9 mouse cellular contexts compared by ENCODE assay signal in the genomic region with DNA sequence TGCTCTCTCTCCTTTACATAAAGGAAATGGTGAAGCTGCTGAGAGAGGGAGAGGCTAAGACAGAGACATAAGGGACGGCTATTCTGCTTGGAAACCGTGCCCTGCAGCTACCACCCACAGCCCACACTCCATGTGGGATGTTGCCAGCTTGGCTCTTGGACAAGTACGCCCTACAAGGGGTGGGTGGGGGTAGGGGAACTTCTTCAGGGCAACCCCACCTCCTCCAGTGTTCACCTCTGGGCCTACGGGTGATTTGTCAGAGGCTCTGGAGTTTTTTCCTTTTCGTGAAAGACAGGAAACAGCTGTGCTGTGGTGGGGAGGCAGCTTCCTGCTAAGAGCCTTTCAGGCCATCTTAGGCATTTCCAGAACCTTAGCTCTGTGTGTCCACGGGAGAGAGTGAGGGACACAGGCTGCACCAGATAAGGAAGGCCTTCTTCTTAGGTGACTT. TPM values are rescaled to one million over a fixed set of nuclear protein-coding genes. Genes with fewer than 3 reads are reported as not detected.
A peak's percentile ranks its signal among the peaks of the same experiment; 100 is the strongest.
DNase-seq lines count a peak whose midpoint lies in the region; ATAC-seq and TF ChIP-seq lines count a peak whose summit lies in the region.
"Had no signal": no experiment of that assay in that cellular context is flagged by ENCODE, and none has a peak within 500 bp of the region (broad histone marks: within the 10 kb centered on the region; RNA-seq: fewer than 3 reads in every experiment).

No protein-coding gene starts in this region.

- TF ChIP-seq EP300 in MEL (IDR thresholded peaks at IDR 0.05; ENCODE audit: low read depth in 1 of 2, low read length in 2 of 2): no peak
- no peak; the same call in 1 of the 2 replicates for TF ChIP-seq EP300 in liver, postnatal 0 days (IDR thresholded peaks at IDR 0.05; ENCODE audit: low read depth)

- no peak for TF ChIP-seq POLR2A in MEL (IDR thresholded peaks at IDR 0.05; ENCODE audit: control insufficient read depth in 1 of 2, insufficient read depth in 1 of 2, low read depth in 1 of 2, low read length in 2 of 2, poor library complexity in 1 of 2)
- no peak for TF ChIP-seq POLR2A in kidney, adult 2 months (IDR thresholded peaks at IDR 0.05; ENCODE audit: low read depth, low read length)

- H3K79me2 ChIP-seq in MEL (ENCODE audit: control insufficient read depth, insufficient read depth, low read length, poor library complexity): no peaks in the 10 kb centered on the region

- H3K36me3 ChIP-seq in MEL (ENCODE audit: control insufficient read depth in 1 of 2, insufficient read depth in 2 of 2, low read length in 2 of 2): peaks cover 0 to 5% of the 10 kb centered on the region in 2 experiments; a peak in 1 of 4 replicates
- no peaks in the 10 kb centered on the region for H3K36me3 ChIP-seq in kidney, adult 2 months (ENCODE audit: control insufficient read depth, insufficient read depth, low read length)
- H3K36me3 ChIP-seq in liver, postnatal 0 days (replicated peaks; ENCODE audit: insufficient read depth, low read length): no peaks in the 10 kb centered on the region

- WGBS in kidney, adult 2 months: 5% methylated on average over 6 of the region's 6 CpGs
- WGBS in liver, postnatal 0 days (ENCODE audit: insufficient replicate concordance): 22% methylated on average over 6 of the region's 6 CpGs

- TF ChIP-seq RAD21 in MEL (IDR thresholded peaks at IDR 0.05; ENCODE audit: low read depth, low read length): no peak

- no peak overlapping the region for H3K4me3 ChIP-seq in MEL (ENCODE audit: control insufficient read depth in 1 of 2, insufficient read depth in 1 of 2, low read depth in 2 of 2, low read length in 2 of 2)
- no peak overlapping the region for H3K4me3 ChIP-seq in kidney, adult 2 months (ENCODE audit: insufficient read depth, low read depth, low read length)
- no peak overlapping the region for H3K4me3 ChIP-seq in liver, postnatal 0 days (ENCODE audit: low read depth, low read length)

- H3K9me3 ChIP-seq in MEL (replicated peaks; ENCODE audit: insufficient read depth, low read length): no peaks in the 10 kb centered on the region
- no peaks in the 10 kb centered on the region for H3K9me3 ChIP-seq in liver, postnatal 0 days (ENCODE audit: low read length)

- no peak overlapping the region for H3K27ac ChIP-seq in MEL (ENCODE audit: control insufficient read depth, low read depth, low read length)
- peak overlapping the region; percentile 37; the same call in 1 of the 2 replicates for H3K27ac ChIP-seq in kidney, adult 2 months (ENCODE audit: insufficient read depth, low read depth, low read length)
- H3K27ac ChIP-seq in liver, postnatal 0 days (ENCODE audit: low read depth): peak overlapping the region; percentile 74

- 0 out of 4 replicates have a peak, but pooled peaks cover 0 to 6% of the 10 kb centered on the region in 2 experiments for H3K4me1 ChIP-seq in MEL (ENCODE audit: control insufficient read depth in 1 of 2, insufficient read depth in 2 of 2, low read length in 2 of 2)
- no peaks in the 10 kb centered on the region for H3K4me1 ChIP-seq in kidney, adult 2 months (ENCODE audit: control insufficient read depth, insufficient read depth, low read length)
- peaks cover 14% of the 10 kb centered on the region for H3K4me1 ChIP-seq in liver, postnatal 0 days (ENCODE audit: insufficient read depth)

- no peaks in the 10 kb centered on the region for H3K27me3 ChIP-seq in MEL (ENCODE audit: control insufficient read depth in 1 of 2, insufficient read depth in 2 of 2, low read length in 2 of 2)
- H3K27me3 ChIP-seq in kidney, adult 2 months (replicated peaks; ENCODE audit: control insufficient read depth, insufficient read depth, low read length): no peaks in the 10 kb centered on the region
- no peaks in the 10 kb centered on the region for H3K27me3 ChIP-seq in liver, postnatal 0 days (ENCODE audit: insufficient read depth, low read length)

- DNase-seq in adrenal gland, postnatal 10 days: peak; percentile 19
- DNase-seq in adrenal gland, adult 8-10 months: no peak
- DNase-seq in MEL (ENCODE audit: low read depth, low spot score): peak; percentile 27
- DNase-seq in forelimb bud, embryonic 11.5 days (ENCODE audit: low read depth, low spot score): peak; percentile 6
- peak; percentile 65 for DNase-seq in kidney, adult 2 months
- peak; percentile 44 for DNase-seq in liver, postnatal 0 days
- peak; percentile 58 to 61 for DNase-seq in thymus, postnatal 10 days (ENCODE audit: low spot score in 2 of 2)
- DNase-seq in cerebellum, postnatal 25 days: no peak

- H3K4me2 ChIP-seq in liver, postnatal 0 days (ENCODE audit: low read depth, low read length): peak overlapping the region; percentile 41

- TF ChIP-seq CTCF in MEL (IDR thresholded peaks at IDR 0.05 in 2 of 3, conservative IDR thresholded peaks at IDR 0.05 in 1 of 3; ENCODE audit: control insufficient read depth in 1 of 3, insufficient read depth in 1 of 3, low read depth in 2 of 3, low read length in 3 of 3, poor library complexity in 1 of 3, severe bottlenecking in 1 of 3): no peak
- no peak for TF ChIP-seq CTCF in kidney, adult 2 months (conservative IDR thresholded peaks at IDR 0.05; ENCODE audit: insufficient read depth, insufficient read length, low read depth, low read length)
- TF ChIP-seq CTCF in liver, postnatal 0 days (IDR thresholded peaks at IDR 0.05; ENCODE audit: low read depth): no peak

- H3K9ac ChIP-seq in MEL (ENCODE audit: control insufficient read depth, low read depth, low read length, poor library complexity, severe bottlenecking): no peak overlapping the region
- H3K9ac ChIP-seq in liver, postnatal 0 days (replicated peaks): peak overlapping the region; percentile 6; the same call in 1 of the 2 replicates

- peak; percentile 71 for ATAC-seq in liver, postnatal 0 days

TF ChIP-seq in MEL, 35 proteins besides CTCF, POLR2A, EP300 and RAD21:
- no peak for TF ChIP-seq MAFK (IDR thresholded peaks at IDR 0.05; ENCODE audit: borderline replicate concordance, low read depth, low read length)
- no peak for TF ChIP-seq E2F4 (IDR thresholded peaks at IDR 0.05; ENCODE audit: borderline replicate concordance, low read depth, low read length)
- no peak for TF ChIP-seq NELFE (IDR thresholded peaks at IDR 0.05; ENCODE audit: low read depth, low read length)
- no peak for TF ChIP-seq NRF1 (IDR thresholded peaks at IDR 0.05; ENCODE audit: insufficient read depth, low read depth, low read length, poor library complexity, severe bottlenecking)
- TF ChIP-seq UBTF (IDR thresholded peaks at IDR 0.05; ENCODE audit: borderline replicate concordance, insufficient read depth, low read depth, low read length): no peak

RNA-seq across cellular contexts. Expression of a gene that starts 17.1 kb away (rescaled TPM):
- 10 to 100 TPM; 55.0 to 58.2 TPM for total RNA-seq in adrenal gland, postnatal 10 days (2021)
- 10 to 100 TPM; 57.9 to 64.6 (median 61.9) TPM for total RNA-seq in adrenal gland, adult 8-10 months (2022)
- total RNA-seq in MEL (2012; rRNA removed): 57.2 and 59.6 TPM in 2 replicates
- polyA plus RNA-seq in MEL (2012; ENCODE audit: insufficient read depth in 1 of 2, insufficient read length in 2 of 2, low read depth in 1 of 2, low replicate concordance in 2 of 2, missing spikeins in 1 of 2): 10 to 100 TPM in 1 of 2 experiments, not detected in 1; 53.6 TPM
- polyA plus RNA-seq in kidney, adult 2 months (2012; rRNA removed): 30.2 and 33.1 TPM in 2 replicates
- polyA plus RNA-seq in liver, postnatal 0 days (2015; fragmentation: Nextera tagmentation; extraction: Ambion mirVana): 24.6 and 27.3 TPM in 2 replicates

RNA-seq across cellular contexts. Expression of a gene that starts 34.7 kb away (rescaled TPM):
- total RNA-seq in adrenal gland, postnatal 10 days (2021): under 1 TPM in 1 of 2 experiments, not detected in 1; 0.30 TPM
- under 1 TPM in 3 of 4 experiments, not detected in 1; 0.37 to 0.67 (median 0.45) TPM for total RNA-seq in adrenal gland, adult 8-10 months (2022)
- not detected in 2 replicates for total RNA-seq in MEL (2012; rRNA removed)
- not detected for polyA plus RNA-seq in MEL (2012; ENCODE audit: insufficient read depth in 1 of 2, insufficient read length in 2 of 2, low read depth in 1 of 2, low replicate concordance in 2 of 2, missing spikeins in 1 of 2)
- not detected in 2 replicates for polyA plus RNA-seq in kidney, adult 2 months (2012; rRNA removed)
- not detected in 2 replicates for polyA plus RNA-seq in liver, postnatal 0 days (2015; fragmentation: Nextera tagmentation; extraction: Ambion mirVana)
- polyA plus RNA-seq: C2C12 had no signal

RNA-seq across cellular contexts. Expression of a gene that starts 45.1 kb away (rescaled TPM):
- 10 to 100 TPM; 27.2 to 30.0 TPM for total RNA-seq in adrenal gland, postnatal 10 days (2021)
- 10 to 100 TPM; 24.9 to 36.0 (median 32.3) TPM for total RNA-seq in adrenal gland, adult 8-10 months (2022)
- 26.1 and 29.3 TPM in 2 replicates for total RNA-seq in MEL (2012; rRNA removed)
- 10 to 100 TPM in 1 of 2 experiments, not detected in 1; 39.8 TPM for polyA plus RNA-seq in MEL (2012; ENCODE audit: insufficient read depth in 1 of 2, insufficient read length in 2 of 2, low read depth in 1 of 2, low replicate concordance in 2 of 2, missing spikeins in 1 of 2)
- 7.1 and 8.1 TPM in 2 replicates for polyA plus RNA-seq in kidney, adult 2 months (2012; rRNA removed)
- 15.1 and 16.8 TPM in 2 replicates for polyA plus RNA-seq in liver, postnatal 0 days (2015; fragmentation: Nextera tagmentation; extraction: Ambion mirVana)

Comparison
In these comparisons a context has a peak if more than half of its experiments do, and no peak if none do; other contexts are left out.
1. DNase-seq: peak in adrenal gland, postnatal 10 days (single experiment), MEL (single experiment), forelimb bud, embryonic 11.5 days (single experiment), kidney, adult 2 months (single experiment), liver, postnatal 0 days (single experiment) and thymus, postnatal 10 days (2 of 2); none in adrenal gland, adult 8-10 months (single experiment) and cerebellum, postnatal 25 days (0 of 2).